Mouse (Mus musculus) brain, embryonic 14.5 days (tissue): ENCODE data around the gene Cdc14b.

Experiments
- CTCF ChIP-seq: fragments of 200-500 bp; IDR thresholded peaks from 2 replicates; pipeline ENCODE4 v1.5.1; 2012; ENCODE audit warnings: inconsistent platforms, mild to moderate bottlenecking, moderate library complexity, borderline replicate concordance; ENCODE audit not compliant: insufficient read depth, insufficient read length; ENCODE audit errors: extremely low read depth
- POLR2A ChIP-seq: fragments of 200-500 bp; IDR thresholded peaks from 2 replicates; pipeline ENCODE4 v1.6.1; 2012; ENCODE audit warnings: mild to moderate bottlenecking, inconsistent platforms, borderline replicate concordance; ENCODE audit not compliant: poor library complexity, insufficient read depth, insufficient read length, severe bottlenecking; ENCODE audit errors: extremely low read depth

DNA sequence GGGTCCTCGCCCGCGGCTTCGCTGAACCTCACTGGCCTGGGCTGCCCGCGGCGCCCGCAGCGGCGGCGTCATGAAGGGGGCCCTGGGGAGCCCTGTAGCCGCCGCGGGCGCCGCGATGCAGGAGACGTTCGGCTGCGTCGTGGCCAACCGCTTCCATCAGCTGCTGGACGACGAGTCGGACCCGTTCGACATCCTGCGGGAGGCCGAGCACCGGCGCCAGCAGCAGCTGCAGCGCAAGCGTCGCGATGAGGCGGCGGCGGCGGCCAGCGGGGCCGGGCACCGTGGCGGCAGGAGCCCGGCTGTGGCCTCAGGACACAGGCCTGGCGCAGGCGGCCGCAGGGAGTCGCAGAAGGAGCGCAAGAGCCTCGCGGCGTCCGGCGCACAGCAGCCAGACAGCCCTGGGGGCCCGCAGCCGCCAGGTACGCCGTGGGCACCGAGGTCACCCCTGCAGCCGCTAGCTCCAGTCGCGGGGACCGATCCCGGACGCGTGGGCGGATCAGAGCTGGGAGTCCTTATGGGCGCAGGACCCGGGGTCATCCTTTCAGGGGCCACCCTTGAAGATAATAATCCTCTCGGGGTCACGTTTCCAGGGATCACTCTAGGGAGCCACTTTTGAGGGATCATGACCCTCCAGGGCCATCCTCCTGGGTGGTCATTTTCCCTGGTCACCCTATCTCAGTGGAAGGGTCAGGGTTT, 113.0 kb downstream of the Cdc14b start:
- no peak for TF ChIP-seq CTCF
- TF ChIP-seq POLR2A: peak; percentile 84
